8 mouse cellular contexts compared by ENCODE assay signal in genomic region chr3:97226719-97227118, GRCm38 (mm10).
DNase-seq lines count a peak whose midpoint lies in the region; ATAC-seq and TF ChIP-seq lines count a peak whose summit lies in the region.

No protein-coding gene starts in this region.

- H3K4me1 ChIP-seq in lung, embryonic 14.5 days (ENCODE audit: insufficient read depth): peaks cover 19% of the 10 kb centered on the region; the same call in 1 of the 2 replicates
- H3K4me1 ChIP-seq in brown adipose tissue, adult 24 weeks (ENCODE audit: control insufficient read depth, insufficient read depth, insufficient read length, low read length): no peaks in the 10 kb centered on the region
- H3K4me1 ChIP-seq in hindbrain, embryonic 16.5 days (ENCODE audit: control insufficient read depth, insufficient read depth, low read depth, low read length): peaks cover 19% of the 10 kb centered on the region

- WGBS in lung, embryonic 14.5 days: under 1% methylated on average over 18 of the region's 18 CpGs
- 1% methylated on average over 18 of the region's 18 CpGs for WGBS in hindbrain, embryonic 16.5 days

- H3K27me3 ChIP-seq in lung, embryonic 14.5 days (ENCODE audit: insufficient read depth, low read length): no peaks in the 10 kb centered on the region
- H3K27me3 ChIP-seq in hindbrain, embryonic 16.5 days (replicated peaks; ENCODE audit: control insufficient read depth, insufficient read depth, low read length): no peaks in the 10 kb centered on the region

- ATAC-seq in lung, embryonic 14.5 days (ENCODE audit: insufficient read depth): peak; percentile 11
- peak; percentile 19; the same call in 1 of the 2 replicates for ATAC-seq in hindbrain, embryonic 16.5 days

- H3K9me3 ChIP-seq in lung, embryonic 14.5 days (ENCODE audit: low read depth, low read length): no peaks in the 10 kb centered on the region
- no peaks in the 10 kb centered on the region for H3K9me3 ChIP-seq in hindbrain, embryonic 16.5 days (ENCODE audit: control insufficient read depth, low read length)

- peaks cover 16% of the 10 kb centered on the region for H3K36me3 ChIP-seq in lung, embryonic 14.5 days (ENCODE audit: insufficient read depth)
- H3K36me3 ChIP-seq in hindbrain, embryonic 16.5 days (ENCODE audit: control insufficient read depth, insufficient read depth, low read length): no peaks in the 10 kb centered on the region

- H3K9ac ChIP-seq in lung, embryonic 14.5 days: peak overlapping the region; percentile 90
- H3K9ac ChIP-seq in hindbrain, embryonic 16.5 days (ENCODE audit: low read depth, low read length): peak overlapping the region; percentile 91

- peak overlapping the region; percentile 76 for H3K4me2 ChIP-seq in lung, embryonic 14.5 days
- peak overlapping the region; percentile 82 for H3K4me2 ChIP-seq in hindbrain, embryonic 16.5 days (ENCODE audit: low read length)

- H3K27ac ChIP-seq in lung, embryonic 14.5 days (ENCODE audit: low read depth): peak overlapping the region; percentile 86
- no peak overlapping the region for H3K27ac ChIP-seq in brown adipose tissue, adult 24 weeks (replicated peaks; ENCODE audit: low read depth, low read length)
- peak overlapping the region; percentile 89 for H3K27ac ChIP-seq in hindbrain, embryonic 16.5 days (ENCODE audit: low read depth, low read length)

- peak overlapping the region; percentile 80 for H3K4me3 ChIP-seq in lung, embryonic 14.5 days (ENCODE audit: low read depth, low read length)
- peak overlapping the region; percentile 60 for H3K4me3 ChIP-seq in brown adipose tissue, adult 24 weeks (ENCODE audit: insufficient read depth, low read depth, low read length)
- H3K4me3 ChIP-seq in hindbrain, embryonic 16.5 days (ENCODE audit: low read length): peak overlapping the region; percentile 88

- TF ChIP-seq CTCF in lung, embryonic 14.5 days (IDR thresholded peaks at IDR 0.05; ENCODE audit: low read depth): no peak

- peak; percentile 51 for DNase-seq in lung, embryonic 14.5 days
- DNase-seq in lung, postnatal 10 days: no peak
- DNase-seq in neural tube, embryonic 10.5 days (ENCODE audit: extremely low spot score, low spot score): peak; percentile 71
- no peak for DNase-seq in spleen, adult 18-20 months
- no peak for DNase-seq in urinary bladder, adult 18-20 months (ENCODE audit: low spot score in 2 of 2)
- DNase-seq in gastrocnemius, postnatal 25 days: no peak

Comparison
In these comparisons a context has a peak if more than half of its experiments do, and no peak if none do; other contexts are left out.
1. DNase-seq: peak in lung, embryonic 14.5 days (single experiment) and neural tube, embryonic 10.5 days (single experiment); none in lung, postnatal 10 days (single experiment), spleen, adult 18-20 months (0 of 2), urinary bladder, adult 18-20 months (0 of 2) and gastrocnemius, postnatal 25 days (single experiment).
2. Peak in every context shown above with its lines, with median percentiles within 50 percentile points of each other: H3K4me3 ChIP-seq.